ENCODE assay signal across 21 mouse cellular contexts in genomic region chr5:96305786-96306185, GRCm38 (mm10).
DNase-seq lines count a peak whose midpoint lies in the region; ATAC-seq and TF ChIP-seq lines count a peak whose summit lies in the region.
"Had no signal": no experiment of that assay in that cellular context is flagged by ENCODE, and none has a peak within 500 bp of the region (broad histone marks: within the 10 kb centered on the region; RNA-seq: fewer than 3 reads in every experiment).

No protein-coding gene starts in this region.

- H3K27ac ChIP-seq in liver, adult 2 months (replicated peaks; ENCODE audit: insufficient read depth, low read depth, low read length) = peak overlapping the region; percentile 93
- H3K27ac ChIP-seq: embryonic facial prominence, embryonic 12.5 days; heart, embryonic 15.5 days; hindbrain, embryonic 14.5 days; intestine, embryonic 15.5 days had no signal

- peak; percentile 15 for DNase-seq in embryo, embryonic 10 days (ENCODE audit: low spot score)
- no peak for DNase-seq in embryo, embryonic 9.5 days (ENCODE audit: extremely low spot score)
- DNase-seq in liver, adult 2 months (ENCODE audit: extremely low read depth, low read depth, low spot score) = peak; percentile 68
- DNase-seq in liver = no peak
- DNase-seq in embryo, embryonic 10.5 days (ENCODE audit: low spot score) = peak; percentile 37
- DNase-seq in forelimb bud, embryonic 11.5 days (ENCODE audit: low read depth, low spot score) = peak; percentile 45
- DNase-seq in spleen, adult 18-20 months = no peak
- DNase-seq: adrenal gland, adult 8-10 months; adrenal gland, postnatal 36 days; B cell, adult 2 months; cerebellum, adult 2 months; gastrocnemius, postnatal 36 days; heart, adult 11 months; heart, postnatal 14 days had no signal

- no peak for ATAC-seq in inflammation-experienced regulatory T-cells, adult 6 months
- ATAC-seq: CD4-positive, CD25-positive, alpha-beta regulatory T cell, adult 4 months; intestine, embryonic 15.5 days had no signal

- H3K79me2 ChIP-seq in liver, adult 2 months (ENCODE audit: control insufficient read depth, insufficient read depth, low read length) = no peaks in the 10 kb centered on the region

- H3K27me3 ChIP-seq in liver, adult 2 months (ENCODE audit: control insufficient read depth, insufficient read depth, low read length) = no peaks in the 10 kb centered on the region
- H3K27me3 ChIP-seq: heart, embryonic 15.5 days; intestine, embryonic 15.5 days had no signal

- 19% methylated on average over 8 of the region's 8 CpGs for WGBS in liver, adult 2 months

- H3K36me3 ChIP-seq in liver, adult 2 months (ENCODE audit: control insufficient read depth, insufficient read depth, low read length) = no peaks in the 10 kb centered on the region
- H3K36me3 ChIP-seq: embryonic facial prominence, embryonic 12.5 days; G1E; heart, embryonic 15.5 days; intestine, embryonic 15.5 days had no signal

- no peak overlapping the region for H3K4me3 ChIP-seq in liver, adult 2 months (ENCODE audit: insufficient read depth, low read depth, low read length)
- H3K4me3 ChIP-seq: embryonic facial prominence, embryonic 12.5 days; heart, embryonic 15.5 days; intestine, embryonic 15.5 days had no signal

- TF ChIP-seq POLR2A in liver, adult 2 months (IDR thresholded peaks at IDR 0.05; ENCODE audit: extremely low read depth, insufficient read depth, low read length) = no peak

- H3K9ac ChIP-seq in liver, adult 2 months (ENCODE audit: low read depth, low read length) = peak overlapping the region; percentile 47; the same call in 1 of the 2 replicates
- H3K9ac ChIP-seq: embryonic facial prominence, embryonic 12.5 days; heart, embryonic 15.5 days; hindbrain, embryonic 14.5 days; intestine, embryonic 15.5 days had no signal

- no peak for TF ChIP-seq CTCF in liver, adult 2 months (IDR thresholded peaks at IDR 0.05; ENCODE audit: low read depth, low read length)

- H3K4me1 ChIP-seq in liver, adult 2 months (ENCODE audit: control insufficient read depth, insufficient read depth, low read length) = peaks cover 19% of the 10 kb centered on the region
- H3K4me1 ChIP-seq: heart, embryonic 15.5 days; intestine, embryonic 15.5 days had no signal

Comparison
In these comparisons a context has a peak if more than half of its experiments do, and no peak if none do; other contexts are left out.
1. DNase-seq: peak in embryo, embryonic 10 days (single experiment), liver, adult 2 months (single experiment), embryo, embryonic 10.5 days (single experiment) and forelimb bud, embryonic 11.5 days (single experiment); none in embryo, embryonic 9.5 days (single experiment), liver (single experiment) and spleen, adult 18-20 months (0 of 2).